Mouse (Mus musculus) cerebellum, postnatal 36 days (tissue): Measurements from ENCODE around the gene Swap70.

Experiments used
- DNase-seq, 2 experiments: peaks; one replicate each; pipeline ENCODE4 v3.0.0; 2021 to 2022; ENCODE audit warnings: mixed read lengths in 2 of 2

Swap70 gene

DNA sequence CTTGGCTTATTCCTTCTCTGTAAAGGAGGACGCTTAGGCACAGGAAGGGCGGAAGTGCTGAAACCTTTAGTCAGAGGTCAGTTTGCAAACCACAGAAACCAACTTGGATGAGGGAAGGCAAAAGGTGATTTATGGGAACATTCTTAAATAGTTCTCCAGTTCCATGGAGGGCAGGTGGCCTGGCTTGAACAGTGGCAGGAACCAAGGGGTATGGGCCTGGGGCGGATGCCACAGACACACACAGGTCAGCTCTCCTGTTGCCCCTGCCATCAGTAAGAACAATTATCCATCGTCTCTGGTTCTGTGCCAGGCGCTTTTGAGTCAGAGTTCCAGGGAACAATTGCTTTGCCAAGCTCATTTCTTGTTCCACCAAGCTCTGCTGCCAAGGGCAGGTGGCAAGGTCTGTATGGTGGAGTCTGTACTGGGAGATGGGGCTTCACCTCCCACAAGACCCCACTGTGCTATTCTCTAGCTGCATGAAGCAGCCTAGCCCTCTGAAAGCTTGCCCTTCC is 56.3 kb downstream of the Swap70 start:
- peak in 1 of 2 experiments; percentile 27 for DNase-seq

DNA sequence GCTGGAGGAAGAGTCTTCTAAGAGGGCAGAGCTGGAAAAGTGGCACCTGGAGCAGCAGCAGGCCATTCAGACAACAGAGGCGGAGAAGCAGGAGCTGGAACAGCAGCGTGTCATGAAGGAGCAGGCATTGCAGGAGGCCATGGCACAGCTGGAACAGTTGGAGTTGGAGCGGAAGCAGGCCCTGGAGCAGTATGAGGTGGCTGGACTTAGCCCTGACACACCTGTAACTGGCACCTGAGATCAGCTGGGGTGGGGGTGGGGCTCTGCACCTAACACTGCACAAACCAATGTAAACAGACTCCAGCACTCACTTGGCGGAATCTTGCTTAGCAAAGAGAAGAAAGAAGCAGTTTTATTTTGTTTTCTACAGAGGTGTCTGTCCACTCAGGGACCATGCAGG is 57.7 kb downstream of the Swap70 start:
- DNase-seq: no peak

DNA sequence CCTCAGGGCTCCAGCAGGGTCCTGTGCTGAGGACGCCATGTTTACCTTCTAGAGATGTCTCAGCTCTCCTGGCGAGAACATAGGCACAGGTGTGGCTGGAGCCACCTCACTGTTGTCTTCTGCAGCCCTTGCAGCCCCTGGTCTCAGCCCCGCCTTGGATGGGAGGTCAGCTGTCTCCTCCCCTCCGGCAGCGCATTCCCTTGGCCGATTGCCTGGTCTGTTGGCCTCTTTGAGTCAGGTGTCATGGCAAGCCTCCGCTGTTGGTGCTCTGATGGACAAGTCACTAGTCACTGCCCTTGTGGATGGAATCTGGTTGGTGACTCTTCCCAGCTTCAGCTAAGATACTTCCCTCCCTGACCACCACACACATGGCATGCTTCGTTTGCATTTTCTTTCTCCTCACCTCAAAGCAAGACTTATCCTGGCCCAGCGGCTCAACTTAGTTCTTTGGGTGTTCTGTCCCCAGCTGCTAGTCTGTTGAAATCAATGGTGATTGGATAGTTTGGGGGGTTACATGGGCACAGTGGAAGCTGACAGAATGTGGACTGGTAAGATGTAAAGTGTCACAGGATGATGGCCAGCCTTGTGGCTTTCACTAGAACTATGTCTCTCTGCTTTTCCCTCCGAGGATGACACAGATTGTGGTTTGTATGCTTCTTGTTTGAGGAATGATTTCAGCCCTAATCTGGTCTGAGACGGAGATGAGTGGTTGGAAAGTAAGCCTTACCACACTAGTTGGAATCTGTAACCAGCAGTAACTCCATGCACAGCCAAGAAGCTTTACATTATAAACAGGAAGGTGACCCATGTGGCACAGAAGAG is 60.1 kb downstream of the Swap70 start:
- no peak for DNase-seq

DNA sequence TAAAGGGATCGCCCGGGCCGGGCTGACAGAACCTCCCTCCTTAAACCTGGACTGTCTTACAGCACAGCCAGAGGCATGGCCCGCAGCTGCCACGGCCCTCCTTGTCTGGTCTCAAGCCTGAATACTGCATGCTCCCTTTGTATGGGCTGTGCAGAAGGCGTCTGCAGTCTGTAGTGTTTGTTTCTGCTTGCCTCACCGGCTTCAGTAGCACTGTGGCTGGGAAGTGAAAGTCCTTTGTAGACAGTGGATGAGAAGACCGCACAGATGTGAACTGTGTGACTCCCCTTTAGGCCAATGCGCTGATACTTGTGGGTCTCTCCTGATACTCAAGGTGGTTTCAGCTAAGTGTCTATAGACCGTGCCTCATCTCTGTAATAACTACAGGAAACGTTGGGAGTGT is 61.3 kb downstream of the Swap70 start:
- DNase-seq: no peak

DNA sequence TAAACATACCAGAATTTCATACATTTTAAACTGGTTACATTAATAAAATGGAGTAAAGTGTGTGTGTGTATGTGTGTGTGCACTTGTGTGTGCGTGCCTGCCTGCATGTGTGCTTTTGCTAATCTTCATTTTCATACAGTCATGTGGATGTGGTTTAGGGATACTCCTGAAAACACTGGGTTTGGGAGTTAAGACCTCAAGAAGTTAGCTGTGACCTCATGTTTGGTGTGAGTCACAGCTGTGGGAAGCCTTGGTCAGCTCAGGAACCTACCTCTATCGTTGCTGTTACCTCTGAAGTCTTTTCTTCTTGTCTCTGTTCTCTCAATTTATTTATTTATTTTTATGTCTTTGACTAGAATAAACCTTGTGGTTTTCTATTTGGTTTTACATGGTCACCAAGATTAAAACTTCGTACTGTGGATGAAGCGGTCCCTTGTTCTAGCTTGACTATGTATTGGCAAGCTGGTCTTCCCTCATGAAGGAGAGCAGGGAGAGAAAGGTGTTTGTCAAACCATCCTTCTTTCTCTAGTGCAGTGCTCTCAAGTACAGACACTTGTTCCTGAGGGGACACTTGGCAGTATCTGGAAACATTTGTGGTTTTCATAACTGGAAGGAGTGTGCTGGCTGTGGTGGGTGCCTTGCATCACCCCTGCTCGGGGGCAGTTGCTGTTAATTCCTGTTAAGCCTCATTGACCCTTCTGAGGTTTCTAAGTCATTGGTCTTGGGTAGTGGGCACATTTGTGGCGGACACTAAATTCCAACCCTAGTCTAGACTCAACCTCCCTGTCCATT is 62.2 kb downstream of the Swap70 start:
- DNase-seq: no peak

DNA sequence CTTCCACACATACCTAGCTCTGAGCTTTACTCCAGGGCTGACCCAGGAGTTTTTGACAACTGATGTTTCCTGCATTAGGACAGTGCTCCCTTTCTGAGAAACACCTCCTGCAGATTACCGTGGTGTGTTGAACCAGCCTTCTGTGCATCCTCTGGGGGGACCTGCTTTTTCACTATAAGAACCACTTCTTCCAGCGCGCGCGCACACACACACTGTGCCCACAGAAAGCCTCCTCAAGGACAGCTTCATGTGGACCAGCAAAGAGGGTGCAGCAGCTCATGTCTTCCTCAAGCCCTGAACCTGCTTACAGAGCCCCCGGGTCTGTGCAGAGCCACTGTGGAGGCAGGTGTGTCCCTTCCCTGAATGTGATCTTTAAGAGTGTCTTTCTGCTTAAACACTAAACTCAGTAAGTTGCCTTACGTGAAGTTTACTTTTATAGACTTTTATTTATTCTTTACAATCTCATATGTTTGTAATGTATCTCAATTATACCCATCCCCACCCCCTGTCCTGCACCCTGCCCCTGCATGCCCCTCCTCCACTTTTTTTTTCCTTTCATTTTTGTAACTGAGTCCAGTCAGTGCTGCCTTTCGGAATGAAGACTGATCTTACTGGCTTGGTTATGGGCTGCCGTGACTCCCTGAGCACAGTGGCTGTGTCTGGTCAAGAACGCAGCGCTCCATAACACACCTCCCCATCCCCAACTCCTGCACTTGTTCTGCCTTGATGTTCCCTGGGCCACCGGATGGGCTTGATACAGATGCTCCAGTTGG is 63.8 kb downstream of the Swap70 start:
- DNase-seq: no peak

DNA sequence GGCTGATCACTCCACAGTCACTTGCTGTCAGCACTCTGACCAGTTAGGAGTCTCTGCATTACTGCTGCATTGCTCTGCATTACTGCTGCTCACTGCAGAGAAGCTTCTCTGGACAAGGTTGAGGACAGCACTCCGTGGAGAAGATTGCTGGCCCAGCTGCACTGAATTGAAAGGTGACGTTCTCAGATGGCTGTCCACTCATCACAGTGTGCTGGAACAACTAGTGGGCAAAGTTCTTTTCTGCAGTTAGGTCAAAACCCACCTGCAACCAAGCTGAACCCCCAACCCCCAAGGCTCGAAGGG is 64.3 kb downstream of the Swap70 start:
- DNase-seq: no peak

DNA sequence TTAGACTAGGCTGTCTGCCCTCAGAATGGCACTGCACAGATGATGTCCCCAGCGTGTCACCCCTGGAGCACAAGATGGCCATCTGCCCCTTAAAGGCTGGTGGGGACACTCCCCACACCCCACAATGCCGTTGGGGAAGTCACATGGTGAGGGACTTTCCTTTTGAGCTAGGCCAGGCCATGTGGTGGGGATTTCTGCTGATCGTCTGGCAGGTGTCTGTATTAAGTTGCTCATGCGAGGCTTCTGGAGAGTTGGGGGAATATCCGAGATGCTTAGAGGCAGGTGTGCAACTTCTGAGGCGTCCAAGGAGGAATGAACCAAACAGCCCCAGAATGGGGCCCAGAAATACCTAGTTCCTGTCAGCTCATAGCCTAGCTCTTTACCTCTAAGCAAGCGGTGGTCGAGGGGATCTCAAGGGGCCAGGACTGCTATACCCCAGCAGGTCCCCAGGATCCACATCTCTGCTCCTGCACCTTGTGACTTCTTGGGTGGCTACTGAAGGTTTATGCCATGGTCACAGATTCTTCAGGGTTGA is 64.8 kb downstream of the Swap70 start:
- no peak for DNase-seq

DNA sequence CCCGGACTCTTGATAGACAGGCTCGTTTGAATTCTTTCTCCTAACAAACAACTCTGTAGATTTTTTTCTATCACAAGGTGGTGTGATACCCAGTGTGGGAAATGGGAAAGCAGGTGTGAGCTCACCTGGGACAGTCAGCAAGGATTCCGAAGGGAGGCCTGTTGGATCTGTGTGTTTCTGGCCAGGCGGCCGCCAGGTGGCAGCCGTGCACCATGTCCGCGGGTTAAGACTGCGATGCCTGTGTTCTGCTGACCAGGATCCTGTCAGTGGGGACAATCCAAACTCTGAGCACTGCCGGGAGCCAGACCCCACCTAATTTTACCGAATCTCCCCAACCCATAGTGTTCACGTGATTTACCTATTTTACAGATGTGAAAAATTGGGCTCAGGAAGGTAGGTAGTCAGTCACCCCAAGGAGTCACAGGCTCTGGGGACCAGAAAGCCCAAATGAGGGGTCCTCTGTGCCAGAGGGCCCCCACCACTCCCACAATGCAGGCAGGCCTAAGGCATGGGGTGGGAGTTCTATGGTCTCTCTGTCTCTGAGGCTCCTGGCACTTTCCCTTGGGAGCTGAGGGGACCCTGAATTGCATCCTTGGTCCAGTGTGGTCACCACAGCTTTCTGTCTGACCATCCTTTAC is 65.4 kb downstream of the Swap70 start:
- DNase-seq: peak; percentile 88 to 90

DNA sequence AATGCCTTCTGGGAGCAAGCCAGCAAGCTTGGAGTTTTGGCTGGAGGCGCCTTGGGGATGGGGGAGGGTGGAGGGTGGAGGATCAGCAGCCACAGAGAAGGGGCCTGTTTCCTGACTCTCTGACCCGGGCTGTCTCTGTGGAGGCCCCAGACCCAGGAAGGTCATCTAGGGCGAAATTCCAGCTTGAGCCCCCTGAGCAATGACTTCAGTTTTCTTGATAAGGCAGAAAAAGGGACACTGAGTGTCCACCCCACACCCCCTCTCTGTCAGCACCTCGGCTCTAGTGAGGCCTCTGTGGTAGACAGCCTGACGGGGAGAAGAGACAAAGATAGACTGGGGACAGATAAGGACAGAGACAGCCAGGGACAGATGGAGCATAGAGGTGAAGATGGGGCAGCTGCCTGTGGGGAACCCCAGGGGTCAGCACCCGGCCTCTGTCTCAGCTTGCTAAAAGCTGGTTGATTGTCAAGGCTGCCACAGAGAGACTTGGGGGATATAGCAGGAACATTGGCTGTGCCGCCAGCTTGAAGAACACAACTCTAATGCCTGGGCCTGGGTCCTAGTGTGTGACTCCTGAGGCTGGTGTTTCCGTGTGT is 66.1 kb downstream of the Swap70 start:
- DNase-seq: peak in 1 of 2 experiments; percentile 13

DNA sequence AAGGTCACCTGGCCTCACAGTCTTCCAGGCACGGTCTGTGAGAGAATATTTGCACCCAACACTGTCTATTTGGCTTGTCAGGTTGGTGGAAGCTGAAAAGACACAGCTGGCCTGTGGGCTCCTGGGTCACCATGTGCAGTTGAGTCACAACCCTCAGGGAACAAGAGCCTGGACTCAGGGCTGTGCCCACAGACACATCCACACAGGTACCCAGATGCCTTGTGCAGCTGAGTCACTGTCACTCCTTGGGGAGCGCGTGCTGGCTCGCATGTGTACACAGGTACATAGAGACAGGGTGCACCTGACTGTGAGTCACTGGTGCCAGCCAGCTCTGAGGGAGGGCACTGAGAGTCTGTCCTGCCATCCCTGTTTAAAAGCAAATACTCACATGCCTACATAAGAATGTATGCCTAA is 66.7 kb downstream of the Swap70 start:
- DNase-seq: peak; percentile 18 to 27

DNA sequence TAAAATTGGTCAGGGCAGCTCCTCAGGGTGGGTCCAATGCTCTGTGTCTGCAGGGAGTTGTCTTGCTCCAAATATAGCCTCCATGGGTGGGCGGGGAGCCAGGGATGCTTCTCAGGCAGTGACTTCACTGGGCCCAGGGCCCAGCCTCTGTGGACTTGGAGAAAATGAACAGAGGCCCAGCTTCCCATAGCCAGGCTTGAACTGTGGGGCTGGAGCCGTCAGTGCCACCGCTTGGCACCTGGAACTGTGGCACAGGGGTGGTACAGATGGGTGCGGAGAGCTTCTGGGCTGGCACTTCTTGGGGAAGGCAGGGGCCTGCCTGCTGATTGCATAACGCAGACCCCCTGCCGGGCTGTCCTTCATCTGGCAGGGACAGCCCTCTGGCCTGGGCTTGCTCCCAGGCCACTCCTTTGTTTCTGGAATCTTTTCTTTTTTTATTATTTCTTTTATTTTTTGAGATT is 67.2 kb downstream of the Swap70 start:
- peak; percentile 75 to 82 for DNase-seq

DNA sequence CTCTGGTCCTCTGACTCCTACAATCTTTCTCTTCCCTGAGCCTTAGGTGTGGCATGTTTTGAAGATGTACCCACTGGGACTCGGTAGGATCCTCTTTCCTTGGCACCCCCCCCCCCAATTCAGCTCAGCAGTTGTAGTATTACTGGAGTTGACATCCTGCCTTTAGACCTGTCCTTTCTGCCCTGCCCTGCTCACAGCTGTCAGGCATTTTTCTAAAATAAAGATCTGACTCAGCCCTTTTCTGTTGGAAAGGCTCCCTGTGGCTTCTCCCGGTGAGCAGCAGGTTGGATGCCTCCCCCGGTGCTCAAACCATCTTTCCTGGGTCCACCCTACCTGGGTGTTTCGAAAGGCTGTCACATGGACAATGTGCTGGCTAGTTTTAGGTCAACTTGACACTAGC is 68.1 kb downstream of the Swap70 start:
- DNase-seq: no peak

DNA sequence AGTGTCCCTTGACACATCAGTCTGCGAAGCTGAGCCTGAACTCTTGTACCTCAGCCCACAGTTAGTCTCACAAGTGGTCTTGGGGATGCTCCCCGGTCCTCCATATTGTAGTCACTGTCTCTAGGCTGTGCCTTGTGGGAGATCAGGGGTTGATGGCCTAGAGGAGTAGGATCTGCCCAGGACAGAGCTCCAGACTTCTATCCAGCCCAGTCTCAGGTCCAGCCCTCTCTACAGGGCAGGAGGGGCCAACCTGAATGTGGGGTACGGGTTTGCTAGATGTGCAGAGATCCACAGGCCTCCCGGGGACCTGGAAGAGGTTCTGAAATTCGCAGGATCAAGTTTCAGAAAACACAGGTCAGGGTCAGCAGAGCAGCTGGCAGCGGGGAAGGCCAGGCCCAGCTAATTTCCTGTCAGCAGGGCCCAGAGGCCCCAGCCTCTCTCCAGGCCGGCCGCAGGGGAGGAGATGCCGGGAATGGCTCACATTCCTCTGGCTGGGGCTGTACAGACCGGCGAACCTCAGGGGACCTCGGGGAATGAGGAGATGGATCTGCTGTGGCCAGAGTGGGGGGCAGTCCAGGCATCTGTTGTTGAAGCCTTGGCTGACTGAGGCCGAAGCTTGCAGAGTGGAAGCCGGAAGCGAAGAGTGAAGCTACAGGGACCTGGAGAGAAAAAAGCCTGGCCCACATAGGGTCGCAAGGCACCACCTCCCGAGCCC is 75.5 kb downstream of the Swap70 start:
- DNase-seq: no peak

DNA sequence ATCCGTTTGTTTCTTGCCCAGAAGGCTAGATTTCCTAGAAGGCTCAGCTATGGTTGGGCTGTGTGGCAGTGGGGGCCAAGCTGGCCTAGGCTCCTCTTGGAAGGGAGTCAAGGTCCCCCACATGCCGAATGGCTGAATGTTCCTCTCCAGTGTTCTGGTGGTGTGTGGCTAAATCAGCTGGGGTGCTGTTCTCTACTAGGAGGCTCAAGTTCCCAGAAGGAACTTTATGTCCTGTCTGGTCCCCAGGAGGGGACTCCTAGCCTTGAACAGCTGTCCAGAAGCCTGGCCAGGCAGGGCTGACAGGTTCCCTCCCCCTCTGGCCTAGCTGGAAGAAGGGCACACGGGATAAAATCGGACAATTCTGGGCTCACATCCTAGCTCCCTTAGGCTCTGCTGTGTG is 76.1 kb downstream of the Swap70 start:
- no peak for DNase-seq

DNA sequence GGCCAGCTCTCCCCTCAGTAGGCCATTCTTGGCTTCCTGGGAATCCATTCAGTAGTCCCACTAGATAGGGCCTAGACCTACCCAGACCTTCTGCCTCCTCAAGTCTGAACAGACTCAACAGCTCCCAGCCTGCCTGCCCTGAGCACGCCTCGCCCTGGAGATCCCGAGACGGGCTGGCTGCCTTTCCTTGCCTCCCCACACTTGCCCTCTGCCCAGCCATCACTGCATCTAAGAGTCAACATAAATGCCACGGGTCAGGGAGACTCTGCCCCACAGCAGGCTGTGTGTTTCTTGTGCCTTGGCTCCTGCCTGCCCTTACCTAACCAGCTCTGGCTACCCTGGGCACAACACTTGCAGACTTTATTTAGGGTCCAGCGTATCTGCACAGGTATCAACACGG is 76.6 kb downstream of the Swap70 start:
- DNase-seq: no peak

DNA sequence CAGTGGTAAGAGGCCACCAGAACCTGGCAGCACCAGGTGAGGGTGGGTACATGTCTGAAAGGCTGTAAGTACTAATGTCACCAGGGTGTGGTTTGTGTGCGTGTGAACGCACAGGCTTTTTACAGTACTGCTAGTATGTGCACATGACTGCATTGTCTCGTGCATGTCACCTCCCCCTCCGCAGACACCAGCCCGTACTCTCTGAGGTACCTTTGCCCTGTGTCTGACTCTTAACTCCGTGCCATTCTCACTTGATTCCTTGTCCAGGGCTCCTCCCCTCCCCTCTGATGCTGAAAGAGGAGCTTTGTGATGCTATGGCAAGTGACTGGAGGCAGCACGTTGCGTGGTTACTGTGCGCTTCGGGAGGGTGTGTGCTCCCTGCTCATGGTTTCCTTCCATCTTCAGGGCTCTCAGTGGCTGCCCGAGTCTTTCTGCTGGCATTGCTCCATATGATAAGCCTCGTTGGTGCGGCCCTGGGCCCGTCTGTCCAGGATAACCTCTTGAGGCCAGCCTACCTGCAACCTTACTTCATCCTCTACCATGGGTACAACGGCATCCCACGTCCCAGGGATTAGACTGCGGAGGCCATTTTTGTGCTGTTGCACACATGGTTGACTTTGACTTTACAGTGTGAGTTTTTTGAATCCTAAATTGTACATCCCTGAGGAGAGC is 77.4 kb downstream of the Swap70 start:
- DNase-seq: no peak

DNA sequence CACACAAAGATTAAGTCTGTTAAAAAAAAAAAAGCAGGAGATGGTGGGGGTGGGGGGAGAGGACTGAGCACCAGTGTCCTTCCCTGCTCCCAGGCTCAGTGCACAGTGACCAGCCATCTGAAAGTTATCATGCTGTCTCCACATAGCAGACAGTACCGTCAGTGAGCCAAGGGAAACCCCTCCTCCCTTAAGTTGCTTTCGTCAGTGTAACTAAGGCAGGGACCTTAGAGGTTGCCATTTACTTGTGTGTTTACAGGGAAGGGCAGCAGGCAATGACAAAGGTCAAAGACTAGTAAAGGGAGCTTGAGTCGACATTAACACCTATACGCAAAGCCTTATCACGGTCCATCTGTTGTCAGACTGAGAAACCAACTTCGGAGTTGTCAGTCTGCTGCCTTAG is 81.4 kb downstream of the Swap70 start:
- no peak for DNase-seq

DNA sequence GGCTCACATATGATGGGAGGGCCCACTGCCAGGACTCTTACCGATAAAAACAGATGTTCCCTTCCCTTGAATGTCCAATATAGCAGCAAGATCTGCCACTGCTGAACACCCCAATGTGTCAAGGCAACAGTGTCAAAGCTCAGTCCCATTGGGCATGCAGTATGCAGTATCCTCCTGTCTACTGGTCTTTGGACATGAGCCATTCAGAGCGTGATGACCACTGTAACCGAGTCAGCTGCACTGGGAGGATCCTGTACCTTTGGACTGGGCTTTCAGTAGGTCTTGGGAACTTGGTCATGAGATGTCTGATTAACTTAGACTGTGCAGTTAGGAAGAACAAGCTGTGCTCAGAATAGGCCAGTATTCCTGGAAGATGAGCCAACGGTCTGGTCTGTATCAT is 84.0 kb downstream of the Swap70 start:
- DNase-seq: no peak

DNA sequence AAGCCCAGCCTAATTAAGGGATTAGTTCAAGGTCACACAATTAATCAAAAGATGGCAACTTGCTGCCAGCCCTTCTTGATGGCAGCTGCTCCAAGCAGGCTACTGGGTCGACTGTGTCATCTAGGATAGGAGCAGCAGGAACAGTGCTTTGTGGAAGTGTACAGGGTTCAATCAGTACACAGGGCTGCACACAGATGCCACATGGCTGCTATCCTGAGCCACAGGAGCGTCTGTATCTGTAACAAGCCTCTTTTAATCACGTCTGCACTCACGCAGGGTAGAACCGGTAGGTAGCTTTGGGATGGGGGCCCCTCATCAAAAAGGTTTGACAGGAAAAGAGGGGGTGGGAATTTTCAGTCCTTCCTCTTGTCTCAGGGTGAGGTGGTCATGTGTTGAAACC is 84.8 kb downstream of the Swap70 start:
- no peak for DNase-seq

DNA sequence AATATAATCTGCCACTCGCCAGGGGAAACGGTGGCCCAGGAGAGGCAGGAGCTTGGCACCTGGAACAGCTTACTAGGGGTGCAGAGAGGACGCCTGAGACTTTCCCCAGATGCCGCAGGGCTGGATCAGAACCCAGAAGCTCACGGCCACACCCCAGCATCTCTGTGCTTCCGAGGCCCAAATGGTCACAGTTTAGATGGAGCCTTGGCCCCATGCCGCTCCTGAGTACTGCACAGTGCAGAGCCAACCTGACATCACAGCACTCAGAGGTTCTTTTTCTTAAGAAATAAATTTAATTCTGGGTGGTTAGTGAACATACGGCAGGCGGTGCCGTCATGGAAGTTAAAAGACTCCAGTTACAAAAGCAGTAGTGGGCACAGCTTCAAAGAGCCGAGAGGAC is 86.2 kb downstream of the Swap70 start:
- DNase-seq: no peak
